Mouse (Mus musculus) activated CD4-positive, CD25-positive, alpha-beta regulatory T cell, adult 4 months (primary cell): Measurements from ENCODE around the gene Kcnh2. TPM values are rescaled to one million over a fixed set of nuclear protein-coding genes. Genes with fewer than 3 reads are reported as not detected.
A peak's percentile ranks its signal among the peaks of the same experiment; 100 is the strongest.

Source experiments
- ATAC-seq: one replicate; pipeline ENCODE4 v1.8.0; 2017
- polyA plus RNA-seq, 2 experiments: library from polyadenylated mRNA; unstranded; fragments of 100-300 nt; shearing (Covaris generic); gene quantifications; one replicate each; pipeline ENCODE4 v1.2.1; 2017

Gene Kcnh2
- polyA plus RNA-seq, 2 experiments from 2014 or later = 0.16 to 0.24 TPM

DNA sequence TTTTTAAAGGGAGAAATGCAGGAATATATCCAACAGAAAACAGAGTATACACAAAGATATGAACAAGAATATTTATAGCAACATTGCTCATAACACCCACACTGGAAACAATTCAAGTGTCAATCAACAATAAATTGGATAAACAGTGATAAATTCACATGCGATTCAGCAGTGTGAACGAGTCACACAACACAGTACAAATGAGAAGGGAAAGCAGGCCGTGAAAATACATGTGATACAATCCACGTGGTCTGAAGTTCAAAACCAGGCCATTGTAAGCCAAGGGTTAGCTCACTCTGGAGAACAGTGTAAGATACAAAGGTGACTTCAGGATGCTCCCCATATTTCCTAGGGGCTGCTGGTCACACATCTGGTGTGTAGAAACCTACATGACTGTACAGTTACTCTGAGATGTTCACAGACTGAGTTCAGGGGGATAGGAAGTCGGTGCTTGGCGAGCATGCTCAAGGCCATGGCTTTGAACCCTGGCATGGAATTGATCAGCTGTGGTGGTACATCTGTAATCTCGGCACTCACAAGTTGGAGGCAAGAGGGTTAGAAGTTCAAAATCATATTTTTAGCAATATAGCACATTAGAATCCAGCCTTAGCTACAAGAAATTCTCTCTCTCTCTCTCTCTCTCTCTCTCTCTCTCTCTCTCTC, 23.4 kb upstream of the Kcnh2 start:
- no peak for ATAC-seq

DNA sequence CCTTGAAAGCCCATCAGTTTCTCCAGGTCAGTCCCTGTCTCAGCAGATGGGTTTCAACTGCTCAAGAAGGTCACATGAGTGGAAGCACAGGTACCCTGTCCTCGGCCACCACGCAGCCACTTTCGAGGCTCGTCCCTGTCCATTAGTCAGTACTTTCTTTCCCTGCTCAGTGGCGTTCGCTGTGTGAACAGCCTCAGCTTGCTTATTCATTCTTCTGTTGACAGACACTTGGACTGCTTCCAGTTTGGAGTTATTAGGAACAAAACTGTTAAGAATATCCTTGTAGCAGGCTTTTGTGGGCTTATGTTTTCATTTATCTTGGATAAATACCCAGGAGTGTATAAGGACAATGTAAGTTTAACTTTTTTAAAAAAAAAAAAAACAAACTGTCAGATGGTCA, 22.8 kb upstream of the Kcnh2 start:
- no peak for ATAC-seq

DNA sequence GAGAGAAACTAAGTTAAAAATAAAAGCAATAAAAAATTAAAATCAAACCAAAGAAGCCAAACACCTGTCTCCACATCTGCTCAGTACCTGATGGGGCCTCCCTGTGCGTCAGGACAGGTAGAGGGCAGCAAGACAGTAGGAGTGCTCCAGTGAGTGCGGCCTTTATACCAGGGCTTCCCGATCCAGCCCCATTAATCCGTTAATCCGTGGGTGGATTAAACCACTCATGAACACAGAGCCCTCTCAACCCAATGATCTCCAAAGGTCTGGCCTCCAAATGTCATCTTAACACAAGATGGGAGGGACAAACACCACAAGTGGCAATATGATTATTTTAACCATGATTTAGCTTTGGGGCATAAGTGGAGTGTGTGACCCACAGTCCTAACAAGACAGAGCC, 22.4 kb upstream of the Kcnh2 start:
- no peak for ATAC-seq

GRCm38 (mm10) chr5:24369767-24370166, 18.4 kb upstream of the Kcnh2 start:
- no peak for ATAC-seq

DNA sequence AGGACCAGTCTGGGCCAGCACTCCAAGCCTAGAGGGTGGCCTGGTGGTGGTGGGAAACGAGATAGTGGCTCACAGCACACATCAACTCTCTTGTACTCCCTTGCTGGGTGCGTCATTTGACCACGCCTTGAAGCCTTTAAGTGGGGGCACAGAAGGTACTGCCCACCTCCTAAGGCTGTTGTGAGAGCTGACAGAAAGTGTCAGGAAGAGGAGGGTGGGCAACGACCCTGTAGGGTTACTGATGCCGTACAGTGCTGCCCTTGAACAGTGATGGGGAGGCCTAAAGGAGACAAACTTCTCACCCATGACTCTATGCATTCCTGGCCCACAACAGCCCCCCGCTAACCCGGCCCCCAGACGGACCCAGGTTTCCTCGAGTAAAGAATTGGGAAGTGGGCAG, 15.0 kb upstream of the Kcnh2 start:
- ATAC-seq = no peak

GRCm38 (mm10) chr5:24365528-24365927, 14.1 kb upstream of the Kcnh2 start:
- no peak for ATAC-seq

DNA sequence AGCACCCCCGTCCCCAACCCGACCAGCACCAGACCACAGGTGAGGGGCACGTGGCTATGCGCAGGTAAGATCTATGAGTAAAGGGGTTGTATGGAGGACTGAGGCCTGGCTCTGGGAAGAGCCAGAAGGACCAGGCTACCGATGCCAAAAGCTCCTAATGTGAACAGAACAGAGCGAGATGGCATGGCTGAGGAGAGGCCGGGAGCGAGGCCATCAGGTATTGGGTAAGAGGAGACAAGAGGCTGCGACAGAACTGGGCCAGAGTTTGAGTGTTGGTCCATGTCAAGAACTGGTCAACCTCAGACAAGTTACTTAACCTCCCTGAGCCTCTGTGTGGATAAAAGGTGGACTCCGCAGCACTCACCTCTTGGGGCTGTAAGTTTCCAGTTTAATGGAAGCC, 13.6 kb upstream of the Kcnh2 start:
- no peak for ATAC-seq

GRCm38 (mm10) chr5:24364508-24364907, 13.1 kb upstream of the Kcnh2 start, which contains the start of gene Nos3:
TSS of gene Nos3 (plus strand) at chr5:24364810.
- no peak for ATAC-seq

DNA sequence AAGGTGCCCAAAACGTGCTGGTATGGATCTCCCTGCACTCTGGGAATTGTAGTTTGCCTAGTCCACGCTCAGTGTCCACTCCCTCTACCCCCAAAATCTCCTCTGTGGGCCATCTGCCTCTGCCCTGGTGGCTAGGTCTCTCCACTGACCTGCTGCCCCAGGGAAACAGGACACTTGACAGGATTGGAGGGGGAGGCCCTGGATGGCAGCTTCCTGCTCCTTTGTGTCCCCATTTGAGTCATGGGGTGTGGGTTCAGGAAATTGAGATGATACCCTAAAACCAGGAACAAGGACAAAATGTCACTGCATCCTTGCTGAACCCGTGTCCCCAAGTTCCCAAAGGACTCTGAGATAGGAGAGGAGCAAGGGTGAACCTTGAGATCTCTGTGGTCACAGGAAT, 12.7 kb upstream of the Kcnh2 start:
- no peak for ATAC-seq

- no peak for ATAC-seq
These were observed 12.1 kb upstream of the Kcnh2 start for GRCm38 (mm10) chr5:24363467-24363866.

- ATAC-seq = peak; percentile 68
These were observed 9.5 kb upstream of the Kcnh2 start for GRCm38 (mm10) chr5:24360792-24361454.

DNA sequence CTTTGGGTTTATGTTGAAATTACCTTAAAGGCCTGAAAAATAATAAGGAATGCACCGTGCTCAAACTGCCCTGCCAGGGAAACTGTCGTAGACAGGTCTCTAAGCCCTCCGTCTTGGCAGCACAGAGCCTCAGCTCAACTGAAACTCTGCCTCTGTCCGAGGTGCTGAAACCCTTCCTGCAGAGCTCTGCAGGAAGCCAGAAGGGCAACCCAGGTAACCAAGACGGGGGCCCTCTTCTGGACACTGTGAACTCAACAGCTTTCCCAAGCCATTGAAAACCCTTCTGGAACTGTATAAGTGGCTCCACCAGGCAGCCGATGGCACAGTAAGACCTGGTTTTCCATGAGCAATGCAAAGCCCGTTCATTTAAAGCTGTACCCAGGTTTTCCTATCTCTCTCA, 6.1 kb upstream of the Kcnh2 start:
- ATAC-seq = peak; percentile 82

GRCm38 (mm10) chr5:24356764-24357163, 5.4 kb upstream of the Kcnh2 start:
- no peak for ATAC-seq

DNA sequence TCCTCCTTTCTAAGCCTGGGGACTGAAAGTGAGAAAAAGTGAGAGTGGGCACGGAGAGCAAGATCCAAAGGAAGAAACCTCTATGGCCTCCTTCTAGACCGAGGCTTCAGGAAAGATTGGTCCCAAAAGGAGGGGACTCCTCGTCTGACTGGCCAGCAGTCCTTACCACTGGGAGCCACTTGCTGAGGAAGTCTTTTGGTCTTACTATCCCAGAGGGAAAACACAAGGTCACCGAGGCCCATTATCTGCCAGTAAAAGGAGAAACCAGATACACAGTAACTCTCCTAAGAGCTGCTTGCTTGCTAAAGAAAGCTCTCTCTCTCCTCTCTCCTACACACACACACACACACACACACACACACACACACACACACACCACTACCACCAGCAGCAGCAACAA, 1.9 kb upstream of the Kcnh2 start:
- ATAC-seq = no peak

DNA sequence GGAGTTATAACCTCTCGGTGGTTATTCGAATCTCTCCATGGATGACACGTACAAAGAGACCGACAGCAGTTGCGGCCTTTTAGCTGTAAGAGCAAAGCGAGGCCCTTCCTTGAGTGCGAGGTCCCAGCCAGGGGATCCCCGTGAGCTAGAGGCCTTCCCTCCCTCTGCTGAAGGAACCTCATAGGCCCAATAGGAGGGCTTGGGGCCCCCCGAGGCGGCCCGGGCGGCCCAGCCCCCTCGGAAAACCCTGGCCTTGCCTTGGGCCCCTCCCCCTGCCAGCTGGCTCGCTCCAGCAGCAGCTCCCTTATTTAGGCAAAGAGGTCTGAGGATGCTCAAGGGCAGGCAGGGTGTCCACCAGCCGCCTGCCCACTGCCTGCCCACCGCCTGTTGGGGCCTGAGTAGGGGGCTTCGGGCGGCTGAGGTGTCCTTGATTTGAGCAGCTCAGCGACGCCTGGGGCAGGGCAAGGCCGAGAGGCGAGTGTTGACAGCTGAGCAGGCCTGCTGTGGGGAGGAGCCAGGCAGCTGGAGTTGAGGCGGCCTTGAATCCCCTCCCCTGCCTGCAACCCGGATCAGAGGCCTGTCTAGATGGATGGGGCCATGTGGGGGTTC, 951 bp upstream of the Kcnh2 start:
- ATAC-seq = no peak

GRCm38 (mm10) chr5:24351701-24352171, 332 bp upstream of the Kcnh2 start:
- no peak for ATAC-seq

- ATAC-seq = no peak
These were observed 713 bp downstream of the Kcnh2 start for GRCm38 (mm10) chr5:24350531-24351250.

DNA sequence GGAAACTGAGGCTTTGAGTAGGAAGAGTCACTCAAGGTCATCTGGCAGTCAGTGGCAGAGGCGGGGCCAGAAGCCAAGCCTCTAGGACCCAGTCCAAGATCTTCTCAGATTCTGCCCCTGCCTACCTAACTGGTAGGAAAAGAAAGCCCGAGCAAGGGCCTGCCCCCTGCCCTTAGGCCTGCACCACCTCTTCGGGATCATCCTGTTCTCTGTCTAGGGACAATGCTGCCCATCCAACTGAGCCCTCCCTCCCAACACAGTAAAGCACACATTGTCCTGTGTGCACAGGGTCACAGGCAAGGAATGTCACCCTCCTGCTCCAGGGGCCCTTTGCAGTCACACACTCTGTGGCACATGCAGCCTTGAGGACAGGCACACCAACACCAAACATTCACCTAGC, 1.3 kb downstream of the Kcnh2 start:
- no peak for ATAC-seq

GRCm38 (mm10) chr5:24348546-24348945, 2.9 kb downstream of the Kcnh2 start:
- no peak for ATAC-seq

- peak; percentile 83 for ATAC-seq
These were observed 3.3 kb downstream of the Kcnh2 start for GRCm38 (mm10) chr5:24348128-24348527.

DNA sequence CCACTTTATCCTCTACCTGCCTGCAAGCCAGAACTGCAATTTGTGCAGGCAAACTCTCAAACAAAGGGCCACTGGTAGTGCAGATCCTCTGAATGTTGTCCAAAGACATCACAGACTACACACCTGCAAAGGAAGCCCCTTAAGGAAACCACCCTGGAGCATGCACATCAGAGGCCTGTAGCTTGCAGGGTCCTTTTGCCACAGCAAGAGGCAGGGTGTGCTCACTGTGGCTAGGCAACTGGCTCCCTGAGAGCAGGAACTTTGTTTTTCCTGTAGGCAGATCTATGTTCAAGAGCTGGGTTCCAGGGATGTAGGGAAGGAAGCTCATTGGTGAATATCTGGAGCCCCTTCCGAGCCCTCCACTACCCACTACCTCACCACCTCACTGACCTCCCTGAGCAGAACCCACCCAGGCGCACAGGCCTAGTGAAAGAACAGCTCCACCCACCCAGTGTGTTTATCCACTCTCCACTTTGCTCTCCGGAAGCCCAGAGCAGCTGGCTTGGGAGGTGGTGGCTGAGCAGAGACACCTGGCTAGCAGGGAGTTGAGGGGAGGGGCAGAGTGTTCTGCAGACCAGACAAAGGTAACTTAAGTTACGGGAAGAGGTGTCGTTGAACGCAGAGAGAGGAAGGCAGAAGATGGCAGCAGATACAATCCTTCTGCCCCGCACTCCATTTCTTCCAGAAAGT, 4.1 kb downstream of the Kcnh2 start:
- no peak for ATAC-seq

DNA sequence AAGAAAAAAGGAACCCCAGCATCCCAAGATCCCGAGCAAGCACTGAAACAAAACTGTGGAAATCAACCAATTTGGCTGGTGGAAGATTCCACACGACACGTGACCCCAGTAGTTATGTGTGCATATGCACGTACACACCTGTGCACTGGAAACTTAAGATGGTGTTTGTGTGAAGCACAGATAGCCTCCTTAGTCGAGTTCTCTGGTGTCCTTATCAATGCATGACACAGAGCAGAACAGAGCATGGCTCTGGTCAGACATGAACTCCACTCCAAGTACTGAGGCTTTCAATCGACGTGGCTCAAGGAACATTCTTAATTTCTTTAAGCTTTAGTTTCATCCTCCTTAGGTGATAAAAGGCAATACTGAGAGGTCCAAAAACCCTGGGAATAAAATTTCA, 5.1 kb downstream of the Kcnh2 start:
- ATAC-seq = no peak
